Mouse (Mus musculus) forebrain, embryonic 12.5 days (tissue): ENCODE results near the gene Bid. TPM values are rescaled to one million over a fixed set of nuclear protein-coding genes. Genes with fewer than 3 reads are reported as not detected.

ENCODE experiments used
- ATAC-seq: fragments of 200-750 bp; cut with Nextera tagmentation; 2 replicates; pipeline ENCODE4 v1.8.0; 2017; ENCODE audit warnings: moderate TSS enrichment; ENCODE audit not compliant: low FRiP score
- H3K27ac ChIP-seq: fragments of 300-500 bp; sonication (generic); 2 replicates; pipeline ENCODE4 v1.5.1; 2016; ENCODE audit warnings: mild to moderate bottlenecking
- H3K27me3 ChIP-seq: fragments of 300-500 bp; sonication (generic); 2 replicates; pipeline ENCODE4 v1.6.1; 2016; ENCODE audit warnings: mild to moderate bottlenecking
- H3K36me3 ChIP-seq: fragments of 300-500 bp; sonication (generic); replicated peaks from 2 replicates; pipeline ENCODE4 v1.6.1; 2016; ENCODE audit warnings: mild to moderate bottlenecking
- H3K4me1 ChIP-seq: fragments of 300-500 bp; sonication (generic); 2 replicates; pipeline ENCODE4 v1.6.1; 2016
- H3K4me2 ChIP-seq: fragments of 300-500 bp; sonication (generic); 2 replicates; pipeline ENCODE4 v1.6.1; 2016; ENCODE audit warnings: mild to moderate bottlenecking, moderate library complexity
- H3K4me3 ChIP-seq: fragments of 300-500 bp; sonication (generic); replicated peaks from 2 replicates; pipeline ENCODE4 v1.5.1; 2016; ENCODE audit warnings: mild to moderate bottlenecking
- H3K9ac ChIP-seq: fragments of 300-500 bp; sonication (generic); 2 replicates; pipeline ENCODE4 v1.6.1; 2016; ENCODE audit warnings: mild to moderate bottlenecking
- H3K9me3 ChIP-seq: fragments of 300-500 bp; sonication (generic); 2 replicates; pipeline ENCODE4 v1.6.1; 2016
- whole genome bisulfite sequencing: fragments of 180-500 bp; shearing (Covaris S2); methylation state at CpG from one replicate; pipeline ENCODE4 v1.1.7; 2016; 5-methylcytosine and 5-hydroxymethylcytosine counted together
- polyA plus RNA-seq: library from polyadenylated mRNA; unstranded; fragments of >200 nt; fragmentation: Nextera tagmentation; extraction: Ambion mirVana; gene quantifications from 2 replicates; pipeline ENCODE4 v1.2.1, GENCODE M21; 2016

Bid gene
- 15.3 and 15.6 TPM in 2 replicates for polyA plus RNA-seq

- H3K27me3 ChIP-seq: peaks cover 13% of the 10 kb centered on the region
- no peaks in the 10 kb centered on the region for H3K9me3 ChIP-seq
- WGBS: 1% methylated on average over 66 of the region's 67 CpGs
- no peak within 1 kb of the TSS for H3K27ac ChIP-seq
- H3K4me3 ChIP-seq: peak within 1 kb of the TSS; percentile 67
- peak within 1 kb of the TSS; percentile 65 for H3K9ac ChIP-seq
- H3K4me1 ChIP-seq: peaks cover 8% of the 10 kb centered on the region
- ATAC-seq: peak; percentile 92
- H3K4me2 ChIP-seq: peak within 1 kb of the TSS; percentile 98
- H3K36me3 ChIP-seq: no peaks in the 10 kb centered on the region
Observed at GRCm38 (mm10) chr6:120916074-120916971, at the start of gene Bid. Gene Bid, minus strand, starts transcription at chr6:120916853.

DNA sequence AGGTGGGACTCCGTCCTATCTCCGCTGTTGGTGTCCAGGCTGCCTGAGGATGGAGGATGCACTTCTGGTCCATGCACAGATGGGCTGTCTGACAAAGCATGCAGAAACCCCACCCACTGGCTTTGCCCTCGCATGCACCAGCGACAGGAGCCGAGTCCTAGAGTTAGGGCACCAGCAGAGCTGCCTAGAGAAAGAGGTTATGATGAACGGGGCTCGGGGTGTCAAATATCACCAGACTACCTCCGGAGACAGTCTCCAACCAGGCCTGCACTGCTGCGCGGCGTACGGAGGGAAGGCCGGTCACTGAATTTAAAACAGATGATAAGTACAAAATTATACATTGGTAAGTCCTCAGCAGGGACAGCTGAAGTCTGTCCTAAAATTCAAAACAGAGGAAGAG is 49.2 kb upstream of the Bid start:
- WGBS: 73% methylated on average over 13 of the region's 13 CpGs
- no peaks in the 10 kb centered on the region for H3K27me3 ChIP-seq
- no peak for ATAC-seq

DNA sequence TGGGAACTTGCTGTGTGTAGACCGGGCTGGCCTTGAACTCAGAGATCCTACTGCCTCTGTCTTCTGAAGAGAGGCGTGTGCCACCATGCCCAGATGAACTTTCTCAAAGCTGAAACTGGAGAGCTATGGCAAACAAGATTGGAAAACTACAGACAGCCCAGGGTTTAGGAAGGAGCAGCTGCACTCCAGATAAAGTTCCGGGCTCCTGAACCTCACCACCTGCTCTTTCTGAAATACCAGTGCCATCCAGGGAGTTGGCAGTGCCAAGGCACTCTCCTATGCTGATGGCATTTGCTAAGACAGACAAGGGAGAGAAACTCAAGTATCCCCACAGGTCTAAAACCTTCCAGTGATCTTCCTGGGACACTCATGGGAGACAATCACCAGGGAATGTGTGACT is 47.5 kb upstream of the Bid start:
- H3K4me1 ChIP-seq: no peaks in the 10 kb centered on the region
- no peak for ATAC-seq
- WGBS: 93% methylated on average over 3 of the region's 3 CpGs

More for the DNA sequence above, 49.2 kb upstream of the Bid start:
- Histone ChIP-seq H3K36me3 (peaks cover 21% of the 10 kb centered on the region), H3K9me3 (no peaks in the 10 kb centered on the region), H3K4me2 (no peak overlapping the region), H3K4me3 (no peak overlapping the region), H3K4me1 (no peaks in the 10 kb centered on the region), H3K27ac (no peak overlapping the region), H3K9ac (no peak overlapping the region)

DNA sequence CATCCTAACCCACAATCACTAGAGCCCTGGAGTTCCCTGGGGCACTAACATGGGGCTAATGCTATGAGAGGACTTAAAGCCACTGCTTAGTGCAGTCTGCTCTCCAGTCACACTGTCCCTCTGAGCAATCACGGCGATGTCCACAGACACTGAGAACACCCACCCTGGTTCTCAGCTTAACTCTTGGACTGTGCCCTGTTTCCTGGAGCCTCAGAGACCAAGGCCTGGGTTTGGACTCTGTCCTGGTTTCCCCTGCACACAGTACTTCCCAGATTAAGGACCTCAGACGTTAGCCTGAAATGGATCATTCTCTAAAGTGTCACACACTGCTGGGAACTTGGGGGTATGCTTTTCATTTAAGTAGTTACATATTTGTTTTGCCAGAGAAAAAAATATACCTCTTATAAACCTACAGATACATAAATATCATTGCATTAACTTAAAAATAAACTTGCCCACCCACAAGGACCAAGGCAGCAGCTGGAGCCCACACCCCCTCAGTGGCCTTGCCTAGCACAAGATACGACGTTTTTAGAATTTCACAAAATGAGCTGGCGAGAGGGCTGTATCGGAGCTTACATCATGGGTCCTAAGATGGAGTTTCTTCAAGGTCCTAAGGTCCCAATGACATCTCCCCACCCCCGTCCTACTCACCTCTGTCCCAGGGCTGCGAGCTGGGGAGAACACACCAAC is 43.8 kb upstream of the Bid start:
- no peak for ATAC-seq
- H3K27me3 ChIP-seq: no peaks in the 10 kb centered on the region
- H3K4me3 ChIP-seq: no peak overlapping the region
- H3K9ac ChIP-seq: no peak overlapping the region
- no peak overlapping the region for H3K4me2 ChIP-seq
- no peak overlapping the region for H3K27ac ChIP-seq
- WGBS: 90% methylated on average over 9 of the region's 9 CpGs
- H3K9me3 ChIP-seq: no peaks in the 10 kb centered on the region
- no peaks in the 10 kb centered on the region for H3K4me1 ChIP-seq
- peaks cover 37% of the 10 kb centered on the region for H3K36me3 ChIP-seq

More for the DNA sequence above, 47.5 kb upstream of the Bid start:
- Histone ChIP-seq H3K27me3 (no peaks in the 10 kb centered on the region), H3K4me3 (no peak overlapping the region), H3K27ac (no peak overlapping the region), H3K9ac (no peak overlapping the region), H3K4me2 (no peak overlapping the region), H3K36me3 (peaks cover 18% of the 10 kb centered on the region), H3K9me3 (no peaks in the 10 kb centered on the region)

DNA sequence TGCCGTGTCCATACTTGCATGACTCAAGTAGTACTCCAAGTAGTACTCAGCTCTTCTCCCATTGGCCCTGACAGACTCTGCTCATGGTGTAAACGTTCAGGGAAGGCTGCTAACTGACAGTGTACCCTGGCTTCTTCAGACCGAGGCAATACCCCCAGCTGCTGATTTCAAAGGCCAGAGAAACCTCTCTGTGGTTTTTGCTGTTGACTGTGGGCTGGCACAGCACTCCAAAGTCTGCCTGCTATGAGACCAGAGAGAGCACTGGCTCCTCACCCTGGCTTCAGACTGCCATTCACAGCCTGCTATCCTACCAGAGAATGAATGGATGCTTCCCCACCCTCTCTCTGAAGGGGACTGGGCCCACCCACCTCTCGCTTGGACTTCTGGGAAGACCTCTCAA is 40.7 kb upstream of the Bid start:
- no peaks in the 10 kb centered on the region for H3K9me3 ChIP-seq
- H3K4me1 ChIP-seq: no peaks in the 10 kb centered on the region
- H3K27me3 ChIP-seq: no peaks in the 10 kb centered on the region
- no peak overlapping the region for H3K4me2 ChIP-seq
- peaks cover 37% of the 10 kb centered on the region for H3K36me3 ChIP-seq
- ATAC-seq: no peak
- H3K4me3 ChIP-seq: no peak overlapping the region
- WGBS: 92% methylated on average over 4 of the region's 4 CpGs
- no peak overlapping the region for H3K27ac ChIP-seq
- H3K9ac ChIP-seq: no peak overlapping the region

DNA sequence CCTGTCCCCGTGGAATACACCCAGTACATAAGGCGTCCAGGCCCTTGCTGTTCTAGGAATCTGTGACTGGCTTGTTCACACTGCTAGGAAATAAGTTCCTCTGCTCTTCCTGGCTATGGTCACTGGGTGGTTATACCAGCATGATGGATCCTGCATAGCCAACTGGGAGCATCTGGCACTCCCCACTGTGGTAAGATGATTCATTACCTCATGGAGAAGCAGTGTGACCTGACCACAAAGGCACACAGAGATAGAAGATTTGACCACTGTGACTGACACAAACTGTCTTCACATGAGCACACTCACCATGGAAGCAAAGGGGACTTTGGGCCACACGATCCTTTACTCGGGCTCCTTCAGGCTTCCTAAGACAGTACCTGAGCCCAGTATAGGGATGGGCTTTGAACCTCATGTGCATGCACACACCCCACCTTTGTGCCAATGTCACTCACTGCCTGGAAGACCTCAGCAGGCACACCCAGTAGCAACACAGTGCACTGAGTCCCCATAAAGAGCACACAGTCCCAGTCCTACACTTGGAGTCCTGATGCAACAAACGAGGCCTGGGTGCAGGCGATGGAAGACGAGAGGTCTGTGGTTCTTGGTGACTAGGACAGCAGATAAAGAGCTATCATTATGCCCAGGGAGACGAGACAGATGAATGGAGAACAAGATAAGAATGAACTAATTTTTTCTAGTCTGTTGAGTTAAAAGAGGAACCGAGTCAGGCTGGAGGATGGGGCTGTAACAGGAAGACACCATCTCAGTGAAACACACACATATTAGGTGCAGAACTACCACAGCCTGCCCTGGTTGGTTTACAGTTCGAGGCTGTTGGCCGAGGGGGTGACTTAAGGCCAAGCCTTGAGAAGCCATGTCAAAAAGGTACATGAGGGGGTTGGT is 39.9 kb upstream of the Bid start:
- H3K9me3 ChIP-seq: no peaks in the 10 kb centered on the region
- no peaks in the 10 kb centered on the region for H3K27me3 ChIP-seq
- H3K4me2 ChIP-seq: no peak overlapping the region
- no peak overlapping the region for H3K9ac ChIP-seq
- H3K36me3 ChIP-seq: peaks cover 39% of the 10 kb centered on the region
- 86% methylated on average over 11 of the region's 11 CpGs for WGBS
- no peak overlapping the region for H3K27ac ChIP-seq
- no peaks in the 10 kb centered on the region for H3K4me1 ChIP-seq
- no peak overlapping the region for H3K4me3 ChIP-seq
- no peak for ATAC-seq

- WGBS: 79% methylated on average over 3 of the region's 3 CpGs
- Histone ChIP-seq H3K27ac (no peak overlapping the region), H3K36me3 (peaks cover 30% of the 10 kb centered on the region)
Observed at GRCm38 (mm10) chr6:120955215-120955614, 38.6 kb upstream of the Bid start.

DNA sequence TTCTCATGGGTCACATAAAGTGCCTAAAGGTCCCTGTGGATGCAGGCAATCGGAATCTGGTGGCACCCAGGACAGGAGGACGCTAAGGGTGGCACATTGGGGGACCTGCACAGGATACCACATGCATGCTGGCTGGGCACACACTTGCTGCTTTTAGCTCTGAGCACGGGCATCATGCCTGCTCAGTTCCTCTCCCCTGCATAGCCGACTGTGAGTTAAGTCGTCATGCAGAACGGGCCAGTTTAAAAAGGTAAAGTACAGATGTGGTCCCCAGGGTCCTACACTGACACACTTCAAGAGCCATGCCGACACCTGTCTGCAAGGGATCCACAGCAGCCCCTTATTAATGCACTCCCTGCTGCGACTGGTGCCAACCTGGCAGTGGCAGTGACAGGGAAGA is 37.6 kb upstream of the Bid start:
- peaks cover 29% of the 10 kb centered on the region for H3K36me3 ChIP-seq
- no peak for ATAC-seq
- no peaks in the 10 kb centered on the region for H3K27me3 ChIP-seq
- WGBS: 86% methylated on average over 8 of the region's 8 CpGs
- H3K9me3 ChIP-seq: no peaks in the 10 kb centered on the region
- no peak overlapping the region for H3K27ac ChIP-seq
- no peak overlapping the region for H3K9ac ChIP-seq
- H3K4me2 ChIP-seq: no peak overlapping the region
- no peaks in the 10 kb centered on the region for H3K4me1 ChIP-seq
- no peak overlapping the region for H3K4me3 ChIP-seq

More at GRCm38 (mm10) chr6:120955215-120955614, 38.6 kb upstream of the Bid start:
- ATAC-seq: no peak
- Histone ChIP-seq H3K4me2 (no peak overlapping the region), H3K9ac (no peak overlapping the region), H3K4me1 (no peaks in the 10 kb centered on the region), H3K9me3 (no peaks in the 10 kb centered on the region), H3K27me3 (no peaks in the 10 kb centered on the region), H3K4me3 (no peak overlapping the region)

- ATAC-seq: no peak
- H3K4me1 ChIP-seq: no peaks in the 10 kb centered on the region
- H3K36me3 ChIP-seq: peaks cover 11% of the 10 kb centered on the region
Observed at GRCm38 (mm10) chr6:120952475-120952874, 35.8 kb upstream of the Bid start.

GRCm38 (mm10) chr6:120951311-120951710 is 34.7 kb upstream of the Bid start:
- peaks cover 8% of the 10 kb centered on the region for H3K36me3 ChIP-seq
- no peak overlapping the region for H3K27ac ChIP-seq
- 94% methylated on average over 6 of the region's 6 CpGs for WGBS
- H3K4me1 ChIP-seq: no peaks in the 10 kb centered on the region
- no peaks in the 10 kb centered on the region for H3K27me3 ChIP-seq
- H3K9me3 ChIP-seq: no peaks in the 10 kb centered on the region
- H3K9ac ChIP-seq: no peak overlapping the region
- no peak overlapping the region for H3K4me2 ChIP-seq
- H3K4me3 ChIP-seq: no peak overlapping the region
- ATAC-seq: no peak

More at GRCm38 (mm10) chr6:120952475-120952874, 35.8 kb upstream of the Bid start:
- H3K4me3 ChIP-seq: no peak overlapping the region
- no peak overlapping the region for H3K9ac ChIP-seq
- 89% methylated on average over 6 of the region's 6 CpGs for WGBS
- no peaks in the 10 kb centered on the region for H3K9me3 ChIP-seq
- no peak overlapping the region for H3K27ac ChIP-seq
- no peak overlapping the region for H3K4me2 ChIP-seq
- no peaks in the 10 kb centered on the region for H3K27me3 ChIP-seq

DNA sequence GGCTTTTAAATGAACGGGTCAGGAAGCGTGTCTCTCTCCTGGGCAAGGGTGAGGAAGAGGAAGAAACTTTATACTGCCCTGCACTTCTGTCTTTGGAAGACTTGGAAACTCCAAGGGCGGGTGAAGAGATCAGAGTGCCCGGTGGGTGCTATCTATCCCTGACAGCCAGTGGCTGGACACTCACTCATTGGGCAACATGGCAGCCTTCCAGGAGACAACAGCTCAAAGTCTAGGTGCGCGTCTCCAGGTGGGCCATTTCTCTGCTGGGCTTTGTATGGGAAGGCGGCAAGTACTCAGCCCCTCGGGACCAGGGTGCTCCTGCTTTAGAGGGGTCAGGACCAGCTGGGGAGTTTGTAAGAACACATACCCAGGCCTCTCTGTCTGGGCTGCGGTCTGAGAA is 28.9 kb upstream of the Bid start:
- WGBS: 95% methylated on average over 9 of the region's 9 CpGs
- ATAC-seq: no peak
- Histone ChIP-seq H3K4me3 (no peak overlapping the region), H3K27ac (no peak overlapping the region), H3K4me1 (no peaks in the 10 kb centered on the region), H3K9ac (no peak overlapping the region), H3K27me3 (no peaks in the 10 kb centered on the region), H3K4me2 (no peak overlapping the region), H3K36me3 (peaks cover 5% of the 10 kb centered on the region; the same call in 1 of the 2 replicates), H3K9me3 (no peaks in the 10 kb centered on the region)

DNA sequence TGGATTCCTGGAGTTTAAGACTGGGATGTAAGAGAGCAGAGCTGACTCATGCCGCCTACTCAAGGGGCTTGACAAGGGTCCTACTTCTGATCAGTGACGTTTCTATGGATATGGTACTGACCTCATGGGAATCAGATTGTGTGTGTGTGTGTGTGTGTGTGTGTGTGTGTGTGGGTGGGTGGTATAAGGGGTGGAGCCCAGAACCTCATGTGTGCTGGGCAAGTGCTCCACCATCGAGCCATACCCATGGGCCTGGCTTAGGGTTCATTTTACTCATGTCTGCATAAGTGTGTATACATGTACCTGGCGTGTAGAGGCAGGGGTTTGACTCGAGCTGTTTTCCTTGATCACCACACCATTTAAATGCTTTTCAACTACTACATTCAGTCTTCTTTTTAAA is 27.3 kb upstream of the Bid start:
- no peak for ATAC-seq
- no peak overlapping the region for H3K9ac ChIP-seq
- H3K9me3 ChIP-seq: no peaks in the 10 kb centered on the region
- H3K4me3 ChIP-seq: no peak overlapping the region
- H3K27me3 ChIP-seq: no peaks in the 10 kb centered on the region
- 84% methylated on average over 5 of the region's 5 CpGs for WGBS
- H3K36me3 ChIP-seq: peaks cover 3% of the 10 kb centered on the region; the same call in 1 of the 2 replicates
- H3K4me2 ChIP-seq: no peak overlapping the region
- no peaks in the 10 kb centered on the region for H3K4me1 ChIP-seq
- H3K27ac ChIP-seq: no peak overlapping the region
